Mouse (Mus musculus) CH12.LX (cell line): ENCODE measurements at regions not wholly inside any gene's neighbourhood (a gene's known extent, or its start where the extent isn't known, plus 50 kb on each side); places are given as distances from the start of the nearest gene placed in this dataset.
"Not testable (repeated sequence)": the region's sequence is repeated elsewhere in the genome, so short reads cannot be mapped to it uniquely, and the experiment has no call there.

Source experiments
- DNase-seq: peaks from one replicate; pipeline ENCODE4 v3.0.0-alpha.2; 2013; ENCODE audit errors: extremely low read depth
- H3K27ac ChIP-seq: 2 replicates; pipeline ENCODE4 v1.5.1; 2012; ENCODE audit warnings: low read depth, mild to moderate bottlenecking, control low read depth, moderate library complexity; ENCODE audit not compliant: insufficient read depth
- H3K27me3 ChIP-seq: replicated peaks from 2 replicates; pipeline ENCODE3; 2012; ENCODE audit warnings: inconsistent platforms
- H3K36me3 ChIP-seq, 2 experiments: replicated peaks in 1 of 2; 2 replicates each; pipeline versions ENCODE3 to v1.6.1; 2012; ENCODE audit warnings: inconsistent platforms in 1 of 2, low read length in 1 of 2, mild to moderate bottlenecking in 1 of 2, mixed read lengths in 1 of 2, moderate library complexity in 1 of 2; ENCODE audit not compliant: control insufficient read depth in 1 of 2, insufficient read depth in 1 of 2
- H3K4me1 ChIP-seq, 2 experiments: 2 replicates each; pipeline ENCODE4 v1.6.1; 2012; ENCODE audit warnings: inconsistent platforms in 1 of 2, moderate library complexity in 1 of 2; ENCODE audit not compliant: insufficient read depth in 2 of 2, control insufficient read depth in 1 of 2
- H3K4me2 ChIP-seq: 2 replicates; pipeline ENCODE4 v1.6.1; 2012; ENCODE audit warnings: low read depth, mild to moderate bottlenecking, control low read depth; ENCODE audit not compliant: poor library complexity, insufficient read depth, severe bottlenecking
- H3K4me3 ChIP-seq, 3 experiments: fragments of 150-350 bp in 1 of 3; sonication (generic) in 1 of 3; replicated peaks in 1 of 3; 2 replicates each; pipeline versions ENCODE3 to v1.5.1; 2011 to 2012; ENCODE audit warnings: low read depth in 2 of 3, low read length in 2 of 3, mild to moderate bottlenecking in 2 of 3, moderate library complexity in 2 of 3, control low read depth in 1 of 3, improper control_type of control experiment in 1 of 3, inconsistent platforms in 1 of 3, mixed read lengths in 1 of 3; ENCODE audit not compliant: poor library complexity in 1 of 3
- H3K79me2 ChIP-seq: replicated peaks from 2 replicates; pipeline ENCODE4 v1.6.1; 2012; ENCODE audit warnings: mild to moderate bottlenecking, moderate library complexity; ENCODE audit not compliant: control insufficient read depth, poor library complexity, insufficient read depth, severe bottlenecking; ENCODE audit errors: extremely low read depth
- H3K9ac ChIP-seq: 2 replicates; pipeline ENCODE4 v1.6.1; 2012; ENCODE audit warnings: low read depth, mild to moderate bottlenecking, control low read depth, moderate library complexity; ENCODE audit not compliant: insufficient read depth
- H3K9me3 ChIP-seq: replicated peaks from 2 replicates; pipeline ENCODE3; 2012; ENCODE audit warnings: low read length, inconsistent platforms, mixed read lengths
- CTCF ChIP-seq, 2 experiments: IDR thresholded peaks in 1 of 2; conservative IDR thresholded peaks in 1 of 2; 2 replicates each; pipeline ENCODE4 v1.5.1; 2011 to 2012; ENCODE audit warnings: low read depth in 2 of 2, low read length in 2 of 2, improper control_type of control experiment in 1 of 2, inconsistent platforms in 1 of 2, mild to moderate bottlenecking in 1 of 2, moderate library complexity in 1 of 2
- E2F4 ChIP-seq: IDR thresholded peaks from 2 replicates; pipeline ENCODE4 v1.6.1; 2011; ENCODE audit warnings: low read depth, low read length, improper control_type of control experiment; ENCODE audit not compliant: insufficient replicate concordance
- ELF1 ChIP-seq: IDR thresholded peaks from 2 replicates; pipeline ENCODE4 v1.6.1; 2014; ENCODE audit warnings: low read depth, mild to moderate bottlenecking, inconsistent platforms, low read length, improper control_type of control experiment
- HCFC1 ChIP-seq: IDR thresholded peaks from 2 replicates; pipeline ENCODE4 v1.6.1; 2012; ENCODE audit warnings: low read depth, mild to moderate bottlenecking, inconsistent platforms, low read length, improper control_type of control experiment
- IRF4 ChIP-seq: IDR thresholded peaks from 2 replicates; pipeline ENCODE4 v1.6.1; 2014; ENCODE audit warnings: low read depth, mild to moderate bottlenecking, inconsistent platforms, low read length, improper control_type of control experiment
- JUND ChIP-seq: conservative IDR thresholded peaks from 2 replicates; pipeline ENCODE4 v1.6.1; 2011; ENCODE audit warnings: low read depth, low read length, improper control_type of control experiment
- KAT2A ChIP-seq: IDR thresholded peaks from 2 replicates; pipeline ENCODE4 v1.6.1; 2012; ENCODE audit warnings: low read length, improper control_type of control experiment, inconsistent platforms; ENCODE audit not compliant: insufficient replicate concordance
- MAZ ChIP-seq: IDR thresholded peaks from 2 replicates; pipeline ENCODE4 v1.6.1; 2012; ENCODE audit warnings: low read depth, mild to moderate bottlenecking, inconsistent platforms, low read length, improper control_type of control experiment, moderate library complexity
- MEF2A ChIP-seq: IDR thresholded peaks from 2 replicates; pipeline ENCODE4 v1.6.1; 2014; ENCODE audit warnings: low read depth, mild to moderate bottlenecking, inconsistent platforms, low read length, improper control_type of control experiment, borderline replicate concordance
- MXI1 ChIP-seq: IDR thresholded peaks from 2 replicates; pipeline ENCODE4 v1.6.1; 2011; ENCODE audit warnings: mild to moderate bottlenecking, low read depth, low read length, improper control_type of control experiment
- NELFE ChIP-seq: IDR thresholded peaks from 2 replicates; pipeline ENCODE4 v1.6.1; 2011; ENCODE audit warnings: low read depth, low read length, improper control_type of control experiment
- NRF1 ChIP-seq: IDR thresholded peaks from 2 replicates; pipeline ENCODE4 v1.6.1; 2014; ENCODE audit warnings: low read depth, mild to moderate bottlenecking, inconsistent platforms, low read length, improper control_type of control experiment, moderate library complexity
- PAX5 ChIP-seq: IDR thresholded peaks from 2 replicates; pipeline ENCODE4 v1.6.1; 2012; ENCODE audit warnings: low read length, inconsistent platforms, mixed read lengths
- POLR2A ChIP-seq: IDR thresholded peaks from 2 replicates; pipeline ENCODE4 v1.6.1; 2011; ENCODE audit warnings: low read depth, mild to moderate bottlenecking, improper control_type of control experiment, low read length
- POLR2AphosphoS2 ChIP-seq: IDR thresholded peaks from 2 replicates; pipeline ENCODE4 v1.6.1; 2011; ENCODE audit warnings: low read depth, low read length, improper control_type of control experiment
- RAD21 ChIP-seq: IDR thresholded peaks from 2 replicates; pipeline ENCODE4 v1.6.1; 2011; ENCODE audit warnings: low read depth, mild to moderate bottlenecking, low read length, improper control_type of control experiment, moderate library complexity
- SMC3 ChIP-seq: IDR thresholded peaks from 2 replicates; pipeline ENCODE4 v1.6.1; 2011; ENCODE audit warnings: low read depth, low read length, improper control_type of control experiment
- TBP ChIP-seq: conservative IDR thresholded peaks from 2 replicates; pipeline ENCODE4 v1.6.1; 2011; ENCODE audit warnings: low read depth, low read length, improper control_type of control experiment
- TCF12 ChIP-seq: IDR thresholded peaks from 2 replicates; pipeline ENCODE4 v1.6.1; 2014; ENCODE audit warnings: low read depth, mild to moderate bottlenecking, inconsistent platforms, low read length, improper control_type of control experiment
- UBTF ChIP-seq: IDR thresholded peaks from 2 replicates; pipeline ENCODE4 v1.6.1; 2012; ENCODE audit warnings: low read depth, mild to moderate bottlenecking, inconsistent platforms, low read length, improper control_type of control experiment, moderate library complexity
- USF1 ChIP-seq: IDR thresholded peaks from 2 replicates; pipeline ENCODE4 v1.6.1; 2014; ENCODE audit warnings: low read depth, mild to moderate bottlenecking, inconsistent platforms, low read length, improper control_type of control experiment
- ZKSCAN1 ChIP-seq: IDR thresholded peaks from 2 replicates; pipeline ENCODE4 v1.6.1; 2012; ENCODE audit warnings: low read depth, inconsistent platforms, low read length, improper control_type of control experiment, borderline replicate concordance
- ZNF384 ChIP-seq: IDR thresholded peaks from 2 replicates; pipeline ENCODE4 v1.6.1; 2012; ENCODE audit warnings: low read depth, low read length, improper control_type of control experiment, inconsistent platforms
- dilution Hi-C: fragments of 300-500 bp; cut with MboI; formaldehyde crosslinking; loops from 2 replicates; pipeline ENCODE4 v1.14.3; 2020; ENCODE audit warnings: low sequenced_read_pairs; ENCODE audit not compliant: extremely low pct_unique_long_range_greater_than_20kb, extremely low pct_ligation_motif_present
- in situ Hi-C: fragments of 300-500 bp; cut with MboI; formaldehyde crosslinking; loops from 3 replicates; pipeline ENCODE4 v1.14.3; 2019; ENCODE audit warnings: low sequenced_read_pairs, low pct_ligation_motif_present, low pct_unique_long_range_greater_than_20kb, mixed read lengths

DNA sequence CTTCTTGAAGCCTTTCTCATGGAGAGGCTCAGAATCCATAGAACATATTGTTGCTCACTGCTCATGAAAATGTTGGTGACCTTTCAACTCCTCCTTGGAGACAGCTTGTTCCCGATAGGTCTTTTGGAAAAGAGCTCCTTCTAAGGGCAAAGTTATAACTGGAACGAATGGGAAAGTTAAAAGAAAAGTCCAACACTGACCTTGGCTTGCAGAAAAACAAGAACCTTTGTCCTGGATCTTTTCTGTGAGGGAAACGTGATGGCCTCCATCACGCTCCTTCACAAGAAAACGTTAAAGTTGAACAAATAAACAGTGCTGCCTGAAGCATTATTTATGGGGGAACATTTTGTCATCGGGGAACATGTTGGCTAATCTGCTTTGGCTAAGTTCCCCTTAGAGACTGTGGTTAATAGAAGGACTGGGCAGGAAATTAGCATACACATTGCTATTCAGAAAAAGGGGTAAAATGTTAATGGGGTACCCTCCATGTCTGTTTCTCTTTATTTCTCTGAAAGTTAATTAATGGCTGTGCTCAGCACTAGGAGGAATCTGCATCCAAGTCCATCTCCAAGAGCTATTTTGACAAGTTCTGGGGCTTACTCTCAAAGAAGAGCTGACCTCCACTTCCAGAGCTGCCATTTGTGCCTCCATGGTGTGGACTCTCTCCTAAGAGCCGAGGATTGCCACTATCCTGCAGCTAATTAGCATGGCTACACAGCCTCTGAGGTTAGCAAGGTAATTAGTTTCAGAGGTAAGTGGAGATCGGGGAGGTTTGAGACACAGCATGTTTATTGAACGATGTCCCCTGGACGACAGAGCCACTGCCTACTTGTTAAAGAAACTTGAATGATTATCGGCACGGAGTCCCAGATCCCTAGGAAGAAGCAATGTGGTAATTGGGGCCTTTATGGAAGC is 161.0 kb upstream of the Peli2 start:
- H3K4me1 ChIP-seq = peaks cover 0 to 4% of the 10 kb centered on the region in 2 experiments; a peak in 1 of 4 replicates
- H3K4me3 ChIP-seq = no peak overlapping the region
- in situ Hi-C loops = no loop called here
- DNase-seq = no peak
- H3K36me3 ChIP-seq = no peaks in the 10 kb centered on the region
- no peaks in the 10 kb centered on the region for H3K79me2 ChIP-seq
- H3K27ac ChIP-seq = no peak overlapping the region
- H3K9me3 ChIP-seq = no peaks in the 10 kb centered on the region
- dilution Hi-C loops = no loop called here
- TF ChIP-seq POLR2A (no peak), ELF1 (no peak), POLR2AphosphoS2 (no peak), CTCF (conservative IDR thresholded peaks at IDR 0.05 in 1 of 2, IDR thresholded peaks at IDR 0.05 in 1 of 2; ENCODE audit: low read depth in 2 of 2, low read length in 2 of 2) (no peak), NRF1 (no peak), KAT2A (no peak), USF1 (no peak), ZNF384 (no peak), HCFC1 (no peak), MEF2A (no peak), UBTF (no peak), MXI1 (no peak), ZKSCAN1 (no peak)
- no peak overlapping the region for H3K4me2 ChIP-seq
- H3K9ac ChIP-seq = no peak overlapping the region
- H3K27me3 ChIP-seq = no peaks in the 10 kb centered on the region

DNA sequence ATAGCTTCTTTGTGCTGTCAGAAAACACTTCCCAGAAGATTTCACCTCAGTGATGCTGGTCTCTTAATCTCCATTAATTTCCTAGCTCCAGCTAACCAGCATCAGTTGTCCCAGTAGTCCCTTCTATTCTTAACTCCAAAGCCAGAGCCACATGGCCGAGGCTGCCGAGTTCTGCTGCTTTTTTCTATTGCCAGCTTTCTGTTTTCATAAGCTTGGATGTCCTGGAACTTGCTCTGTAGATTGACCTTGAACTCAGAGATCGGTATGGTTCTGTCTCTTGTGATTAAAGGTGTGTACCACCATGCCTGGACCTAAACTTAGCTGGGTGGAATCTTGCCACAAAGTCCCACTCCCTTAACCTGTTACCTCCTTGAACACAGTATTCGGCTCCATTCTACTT is 155.8 kb upstream of the Peli2 start:
- H3K9me3 ChIP-seq, in situ Hi-C loops, DNase-seq, H3K27me3 ChIP-seq, H3K79me2 ChIP-seq, H3K4me3 ChIP-seq, H3K27ac ChIP-seq, H3K9ac ChIP-seq, dilution Hi-C loops, H3K4me2 ChIP-seq, H3K4me1 ChIP-seq, H3K36me3 ChIP-seq: not testable (repeated sequence)

DNA sequence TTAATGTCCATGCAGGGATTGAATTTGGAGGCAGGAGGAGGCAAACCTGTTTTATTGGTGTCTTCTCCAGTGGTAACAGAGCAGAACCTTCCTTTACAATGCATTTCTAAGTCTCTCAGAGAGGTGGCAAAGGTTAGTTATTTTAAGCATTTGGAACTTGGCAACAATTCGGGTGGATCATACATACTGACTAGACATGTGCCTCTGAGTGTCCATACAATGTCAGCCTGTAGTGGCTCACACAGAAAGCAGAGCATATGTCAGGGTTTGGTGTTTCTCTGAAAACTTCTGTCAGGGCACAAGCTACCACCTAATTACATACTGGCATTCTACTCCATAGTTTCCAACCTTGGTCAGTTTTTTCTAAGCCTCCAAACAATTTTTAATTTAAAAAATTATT is 150.8 kb upstream of the Peli2 start:
- no peak overlapping the region for H3K4me3 ChIP-seq
- dilution Hi-C loops = no loop called here
- H3K4me2 ChIP-seq = no peak overlapping the region
- H3K9ac ChIP-seq = no peak overlapping the region
- TF ChIP-seq SMC3 (no peak), RAD21 (no peak), NELFE (no peak), TCF12 (no peak), CTCF (conservative IDR thresholded peaks at IDR 0.05 in 1 of 2, IDR thresholded peaks at IDR 0.05 in 1 of 2; ENCODE audit: low read depth in 2 of 2, low read length in 2 of 2) (no peak), MAZ (no peak), IRF4 (no peak), JUND (no peak), E2F4 (no peak), PAX5 (no peak), TBP (no peak)
- no peak overlapping the region for H3K27ac ChIP-seq
- no peaks in the 10 kb centered on the region for H3K79me2 ChIP-seq
- in situ Hi-C loops = no loop called here
- no peaks in the 10 kb centered on the region for H3K9me3 ChIP-seq
- no peaks in the 10 kb centered on the region for H3K4me1 ChIP-seq
- H3K27me3 ChIP-seq = no peaks in the 10 kb centered on the region
- H3K36me3 ChIP-seq = no peaks in the 10 kb centered on the region
- no peak for DNase-seq
